Mouse (Mus musculus) layer of hippocampus, adult 18-20 months (tissue): ENCODE data around the gene Pepd. TPM values are rescaled to one million over a fixed set of nuclear protein-coding genes. Genes with fewer than 3 reads are reported as not detected.

Source experiments
- DNase-seq, 2 experiments: peaks; one replicate each; pipeline ENCODE4 v3.0.0; 2022; ENCODE audit warnings: low spot score in 2 of 2
- total RNA-seq, 2 experiments: library from RNA; stranded (reverse); gene quantifications; 2 replicates each; pipeline ENCODE4 v1.2.3; 2021

Pepd gene
- total RNA-seq, 2 experiments from 2014 or later: 34.2 to 36.4 TPM

DNA sequence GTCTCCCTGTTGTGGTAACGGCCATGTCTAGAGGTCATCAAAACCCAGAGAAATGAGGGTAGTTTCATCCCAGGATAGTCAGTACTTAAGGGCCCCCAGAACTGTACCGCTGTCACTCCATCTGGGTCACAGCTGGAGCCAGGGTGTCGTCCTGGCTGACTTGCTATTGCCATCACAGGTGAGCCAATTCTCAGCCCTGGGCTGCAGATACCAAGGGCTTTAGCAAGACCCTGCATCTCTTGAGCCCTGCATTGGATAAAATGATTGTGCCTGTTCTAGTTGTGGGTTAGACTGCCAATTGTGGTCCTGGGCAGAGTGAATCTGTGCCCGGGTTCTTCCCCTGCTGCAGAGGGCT, 114.1 kb downstream of the Pepd start:
- no peak for DNase-seq

DNA sequence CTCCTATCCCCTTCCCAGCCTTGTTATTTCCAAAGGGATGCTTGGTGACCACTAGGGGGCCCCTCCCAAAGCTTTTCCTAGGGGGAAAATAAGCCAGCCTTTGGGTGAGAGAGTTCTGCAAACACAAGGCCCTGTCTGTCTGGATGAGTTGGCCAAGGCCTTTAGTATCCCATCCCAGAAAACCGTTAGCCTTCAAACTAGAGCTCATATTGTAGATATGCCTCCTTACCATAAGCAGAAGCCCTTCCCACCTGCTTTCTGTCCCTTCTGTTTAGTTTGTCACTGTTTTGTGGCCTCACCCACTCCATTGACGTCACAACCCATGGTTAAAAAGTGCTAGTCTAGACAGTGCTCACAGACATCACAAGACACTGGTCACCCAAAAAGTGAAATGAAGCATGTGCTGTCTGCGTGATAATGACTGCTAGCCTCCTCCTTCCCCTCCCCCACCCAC, 114.7 kb downstream of the Pepd start:
- DNase-seq: peak in 1 of 2 experiments; percentile 68

GRCm38 (mm10) chr7:35027801-35028420, 115.7 kb downstream of the Pepd start:
- no peak for DNase-seq

GRCm38 (mm10) chr7:35028559-35028958, 116.4 kb downstream of the Pepd start:
- no peak for DNase-seq

DNA sequence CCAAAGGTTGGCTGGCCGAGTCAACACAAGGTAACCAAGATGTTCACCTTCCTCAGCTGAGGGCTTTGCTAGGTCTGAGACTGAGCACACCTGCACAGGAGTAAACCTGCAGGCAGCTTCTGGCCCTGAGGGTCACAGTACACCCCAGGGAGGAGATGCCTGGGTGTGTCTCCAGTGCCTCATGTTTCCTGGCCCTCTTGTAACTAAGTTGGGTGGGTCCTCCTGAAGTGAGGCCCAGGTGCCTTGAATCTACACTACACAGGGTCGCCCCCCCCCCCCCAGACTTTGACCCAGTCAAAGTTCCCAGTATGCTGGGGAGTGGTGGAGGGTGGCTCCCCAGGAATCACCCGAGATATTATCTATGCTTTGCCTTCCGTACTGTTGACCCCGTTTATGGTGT, 117.0 kb downstream of the Pepd start:
- DNase-seq: no peak

DNA sequence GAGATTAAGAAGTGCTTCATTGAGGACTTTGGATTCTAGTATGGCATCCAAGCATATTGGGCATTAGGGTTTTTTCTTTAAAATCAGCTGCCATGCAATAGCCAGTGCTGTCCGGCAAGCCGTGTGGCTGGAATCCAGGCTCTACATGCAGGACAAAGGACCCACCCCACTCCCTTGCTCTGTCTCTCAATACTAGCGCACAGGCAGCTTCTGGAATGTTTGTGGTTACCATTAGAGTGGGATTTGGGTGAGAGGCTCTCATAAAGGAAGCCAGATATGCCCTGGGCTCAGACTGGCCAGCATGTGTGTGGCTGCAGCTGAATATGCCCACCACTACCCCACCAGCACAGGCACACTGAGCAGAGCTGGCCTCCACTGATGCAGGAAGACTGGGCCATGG, 117.5 kb downstream of the Pepd start:
- no peak for DNase-seq

- peak in 1 of 2 experiments; percentile 64 for DNase-seq
Measured at GRCm38 (mm10) chr7:35030567-35030966, 118.4 kb downstream of the Pepd start.

- no peak for DNase-seq
Measured at GRCm38 (mm10) chr7:35035141-35035553, 123.0 kb downstream of the Pepd start.

GRCm38 (mm10) chr7:35035565-35035964, 123.4 kb downstream of the Pepd start:
- DNase-seq: no peak

DNA sequence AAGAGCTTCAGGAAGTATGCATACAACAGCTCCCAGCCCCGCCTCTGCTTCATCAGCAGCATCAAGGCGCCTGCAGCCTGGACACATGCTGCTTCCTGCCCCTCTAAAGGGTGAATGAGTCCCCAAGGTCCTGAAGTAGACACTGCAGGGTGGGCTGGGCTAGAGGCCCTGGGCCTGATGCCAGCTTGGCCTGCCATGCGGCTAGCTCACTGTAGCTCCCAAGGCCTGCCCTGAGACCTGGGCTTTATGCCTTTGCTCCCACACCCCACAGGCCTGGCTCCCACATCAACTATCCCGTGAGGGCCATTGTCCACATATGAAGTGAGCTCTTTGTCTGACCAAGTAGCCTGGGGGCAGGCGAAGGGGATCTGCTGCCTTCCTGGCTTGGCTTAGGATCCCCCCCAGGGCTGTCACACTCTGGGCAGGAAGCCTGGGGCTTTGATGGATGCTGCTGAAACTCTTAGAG, 124.1 kb downstream of the Pepd start:
- peak in 1 of 2 experiments; percentile 48 for DNase-seq

DNA sequence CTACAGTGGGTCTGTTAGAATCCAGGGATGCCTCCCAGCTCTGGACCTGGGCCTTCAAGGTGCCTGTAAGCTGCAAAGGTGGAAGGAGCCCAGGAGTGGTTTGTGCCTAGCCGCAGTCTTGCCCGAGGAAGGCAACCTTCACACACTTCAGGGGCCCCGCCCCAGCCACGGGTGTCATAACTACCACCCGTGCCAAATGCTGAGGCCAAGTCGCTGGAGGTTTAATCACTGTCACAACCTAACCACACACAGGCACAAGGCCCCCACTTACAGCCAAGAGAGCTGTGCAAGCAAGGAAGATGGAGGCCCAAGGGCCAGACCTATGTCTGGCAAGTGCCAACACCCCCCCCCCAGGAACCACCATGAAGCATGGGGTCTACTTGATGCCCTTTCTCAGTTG, 125.2 kb downstream of the Pepd start:
- no peak for DNase-seq

GRCm38 (mm10) chr7:35040176-35040972, 128.2 kb downstream of the Pepd start:
- no peak for DNase-seq

- no peak for DNase-seq
Measured at GRCm38 (mm10) chr7:35041286-35042208, 129.4 kb downstream of the Pepd start.

GRCm38 (mm10) chr7:35042209-35042554, 130.0 kb downstream of the Pepd start:
- DNase-seq: no peak

DNA sequence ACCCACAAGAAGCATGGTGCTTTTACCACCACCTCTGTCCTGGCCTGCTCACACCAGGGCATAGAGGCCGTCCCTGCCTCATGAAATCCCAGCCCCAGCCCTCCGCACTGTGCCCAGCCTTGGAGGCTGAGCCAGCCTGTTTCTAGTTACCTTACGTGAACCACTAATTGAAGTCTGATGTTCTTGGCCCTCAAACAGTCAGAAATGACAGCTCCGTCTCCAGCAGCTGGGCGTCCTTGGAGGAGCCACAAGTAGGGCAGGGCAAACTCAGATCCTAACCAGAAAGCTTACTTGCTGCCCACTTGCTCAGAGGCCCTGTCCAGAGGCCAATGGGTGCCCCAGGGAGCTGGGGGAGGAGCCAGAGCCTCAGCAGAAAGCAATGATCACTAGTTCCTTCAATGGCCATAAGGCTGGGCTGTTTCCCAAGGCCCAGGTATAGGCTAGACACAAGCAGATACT, 130.6 kb downstream of the Pepd start:
- no peak for DNase-seq

DNA sequence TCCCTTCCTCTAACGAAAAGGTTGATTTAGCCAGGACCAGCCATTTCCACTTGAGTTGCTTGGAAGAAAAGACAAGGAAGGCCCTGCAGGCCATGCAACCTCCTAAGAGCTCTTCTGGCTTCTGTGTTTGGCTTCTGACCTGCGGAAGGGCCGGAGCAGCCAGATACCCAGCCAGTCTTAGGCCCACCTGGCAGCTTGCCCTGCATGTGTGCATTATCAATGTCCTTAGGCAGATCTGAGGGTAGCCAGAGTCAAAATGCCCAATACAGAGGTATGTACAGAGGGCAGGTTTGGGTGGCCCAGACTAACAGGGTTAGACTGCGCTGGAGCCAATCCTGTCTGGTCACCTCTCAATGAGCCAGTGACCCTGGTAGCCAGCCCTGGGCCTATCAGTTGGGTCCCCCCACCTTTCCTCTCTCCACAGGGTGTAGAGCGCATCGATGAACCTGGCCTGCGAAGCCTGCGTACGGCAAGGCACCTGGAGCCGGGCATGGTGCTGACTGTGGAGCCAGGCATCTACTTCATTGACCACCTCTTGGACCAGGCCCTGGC, 131.2 kb downstream of the Pepd start:
- DNase-seq: no peak

GRCm38 (mm10) chr7:35044719-35045118, 132.5 kb downstream of the Pepd start:
- DNase-seq: no peak

GRCm38 (mm10) chr7:35046091-35046490, 133.9 kb downstream of the Pepd start:
- DNase-seq: no peak

GRCm38 (mm10) chr7:35050540-35050939, 138.4 kb downstream of the Pepd start:
- DNase-seq: no peak

GRCm38 (mm10) chr7:35053161-35053560, 141.0 kb downstream of the Pepd start:
- no peak for DNase-seq

DNA sequence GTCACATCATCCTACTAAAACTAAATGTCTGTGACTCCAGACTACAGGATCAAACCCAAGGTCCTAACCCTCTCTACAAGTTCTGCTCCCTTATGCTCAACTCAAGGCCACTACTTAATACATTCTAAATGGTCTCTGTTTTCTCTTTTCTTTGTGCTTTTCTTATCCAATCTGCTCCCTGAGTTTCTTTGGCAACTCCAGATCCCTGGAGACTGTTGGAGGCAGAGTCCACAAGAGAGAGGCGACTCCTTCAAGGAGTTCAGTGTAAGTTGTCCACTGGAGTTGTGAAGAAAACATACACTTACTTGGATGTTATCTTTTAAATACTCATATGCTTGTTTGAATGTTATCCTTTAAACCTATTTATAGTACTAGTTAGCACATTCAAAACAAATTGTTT, 142.1 kb downstream of the Pepd start:
- no peak for DNase-seq
